Mouse (Mus musculus) left cerebral cortex, adult 2 months (tissue): Measurements from ENCODE around the gene 2310039H08Rik. TPM values are rescaled to one million over a fixed set of nuclear protein-coding genes. Genes with fewer than 3 reads are reported as not detected.

Experiments used
- DNase-seq, 2 experiments: peaks; one replicate each; pipeline ENCODE4 v3.0.0; 2021 to 2022; ENCODE audit warnings: low spot score in 2 of 2, mixed read lengths in 1 of 2; ENCODE audit errors: extremely low spot score in 1 of 2
- H3K27ac ChIP-seq: fragments of 200-600 bp; 2 replicates; pipeline ENCODE4 v1.8.1; 2022
- H3K4me3 ChIP-seq: fragments of 200-600 bp; 2 replicates; pipeline ENCODE4 v1.8.1; 2022
- CTCF ChIP-seq: fragments of 200-600 bp; IDR thresholded peaks from 2 replicates; pipeline ENCODE4 v1.8.1; 2022; ENCODE audit warnings: antibody characterized with exemption, mild to moderate bottlenecking, moderate library complexity
- intact Hi-C: fragments of 180-260 bp; cut with DNase I; formaldehyde crosslinking; loops from one replicate; pipeline ENCODE4 v1.15.1; 2025
- total RNA-seq, 2 experiments: library from RNA; stranded (reverse); gene quantifications; 2 replicates each; pipeline ENCODE4 v1.2.3; 2021

The 2310039H08Rik gene
- total RNA-seq, 2 experiments from 2014 or later, result 6.3 to 6.5 TPM

GRCm38 (mm10) chr17:46816306-46816705 lies 43.9 kb downstream of the 2310039H08Rik start:
- no peak for TF ChIP-seq CTCF
- Histone ChIP-seq H3K4me3 (no peak overlapping the region), H3K27ac (no peak overlapping the region)
- DNase-seq, result no peak
- intact Hi-C loops, result no loop called here

GRCm38 (mm10) chr17:46817734-46818158 lies 45.3 kb downstream of the 2310039H08Rik start:
- intact Hi-C loops, result no loop called here
- no peak overlapping the region for H3K27ac ChIP-seq
- DNase-seq, result no peak
- no peak for TF ChIP-seq CTCF
- no peak overlapping the region for H3K4me3 ChIP-seq

GRCm38 (mm10) chr17:46820628-46821027 lies 48.2 kb downstream of the 2310039H08Rik start:
- intact Hi-C loops, result no loop called here
- TF ChIP-seq CTCF, result no peak
- no peak for DNase-seq
- Histone ChIP-seq H3K27ac (no peak overlapping the region), H3K4me3 (no peak overlapping the region)

Other genes starting within 250 kb of the 2310039H08Rik start
- gene Cul9, start 226.2 kb upstream of the 2310039H08Rik start, total RNA-seq, result 10 to 100 TPM; 66.6 to 70.1 TPM
- gene Srf, start 216.5 kb upstream of the 2310039H08Rik start, total RNA-seq, result 10 to 100 TPM; 57.0 to 74.2 TPM
- gene Ptk7, start 143.1 kb upstream of the 2310039H08Rik start, total RNA-seq, result 1 to 10 TPM; 8.3 to 9.4 TPM
- 10 to 100 TPM; 21.9 to 24.4 TPM for gene Klc4, start 126.6 kb upstream of the 2310039H08Rik start, total RNA-seq
- 10 to 100 TPM; 49.1 to 53.2 TPM for gene Mrpl2, start 126.4 kb upstream of the 2310039H08Rik start, total RNA-seq
- gene Cul7, start 122.3 kb upstream of the 2310039H08Rik start, total RNA-seq, result 10 to 100 TPM; 25.9 to 30.0 TPM
- 10 to 100 TPM; 14.9 to 15.7 TPM for gene Rrp36, start 98.3 kb upstream of the 2310039H08Rik start, total RNA-seq
- gene Mea1, start 93.8 kb upstream of the 2310039H08Rik start, total RNA-seq, result 100 to 1,000 TPM; 114 to 122 TPM
- gene Klhdc3, start 91.7 kb upstream of the 2310039H08Rik start, total RNA-seq, result 100 to 1,000 TPM; 195 to 200 TPM
- 10 to 100 TPM; 79.5 to 83.9 TPM for gene Ppp2r5d, start 67.5 kb upstream of the 2310039H08Rik start, total RNA-seq
- gene Pex6, start 61.2 kb upstream of the 2310039H08Rik start, total RNA-seq, result 10 to 100 TPM; 54.6 to 55.5 TPM
- gene Gnmt, start 43.5 kb upstream of the 2310039H08Rik start, total RNA-seq, result 1 to 10 TPM in 1 of 2 experiments, under 1 TPM in 1; 0.70 to 2.1 TPM
- 10 to 100 TPM; 65.1 to 68.1 TPM for gene Cnpy3, start 20.4 kb upstream of the 2310039H08Rik start, total RNA-seq
- gene Ptcra, start 8.9 kb upstream of the 2310039H08Rik start, total RNA-seq, result under 1 TPM in 1 of 2 experiments, not detected in 1; 0.28 TPM
- gene Rpl7l1, start 10.0 kb downstream of the 2310039H08Rik start, total RNA-seq, result 10 to 100 TPM; 36.7 to 51.5 TPM
- gene Bicral, start 85.8 kb downstream of the 2310039H08Rik start, total RNA-seq, result 10 to 100 TPM; 57.5 to 59.7 TPM
- gene Tbcc, start 118.0 kb downstream of the 2310039H08Rik start, total RNA-seq, result 10 to 100 TPM; 30.9 to 35.3 TPM
- not detected for gene Prph2, start 137.8 kb downstream of the 2310039H08Rik start, total RNA-seq
- 10 to 100 TPM; 57.1 to 57.6 TPM for gene Ubr2, start 237.9 kb downstream of the 2310039H08Rik start, total RNA-seq